Mouse (Mus musculus) hindbrain, embryonic 14.5 days (tissue): ENCODE measurements around the gene Snx17. TPM values are rescaled to one million over a fixed set of nuclear protein-coding genes. Genes with fewer than 3 reads are reported as not detected.

Experiments
- ATAC-seq: fragments of 200-750 bp; cut with Nextera tagmentation; 2 replicates; pipeline ENCODE4 v1.8.0; 2017; ENCODE audit warnings: moderate number of reproducible peaks, mild to moderate bottlenecking, moderate TSS enrichment, moderate library complexity; ENCODE audit not compliant: low FRiP score
- DNase-seq: peaks from one replicate; pipeline ENCODE4 v3.0.0-alpha.2; 2015; ENCODE audit warnings: low spot score
- H3K27ac ChIP-seq: fragments of 300-500 bp; sonication (generic); 2 replicates; pipeline ENCODE4 v1.5.1; 2014; ENCODE audit warnings: mild to moderate bottlenecking, moderate library complexity
- H3K27me3 ChIP-seq: fragments of 300-500 bp; sonication (generic); 2 replicates; pipeline ENCODE4 v1.6.1; 2014; ENCODE audit warnings: mild to moderate bottlenecking, low read length, mixed read lengths; ENCODE audit not compliant: control insufficient read depth, insufficient read depth
- H3K36me3 ChIP-seq: fragments of 300-500 bp; sonication (generic); replicated peaks from 2 replicates; pipeline ENCODE4 v1.6.1; 2014; ENCODE audit not compliant: control insufficient read depth, insufficient read depth
- H3K4me1 ChIP-seq: fragments of 300-500 bp; sonication (generic); replicated peaks from 2 replicates; pipeline ENCODE4 v1.6.1; 2014; ENCODE audit warnings: antibody characterized with exemption, low read length, mixed read lengths; ENCODE audit not compliant: control insufficient read depth, insufficient read depth
- H3K4me2 ChIP-seq: fragments of 300-500 bp; sonication (generic); replicated peaks from 2 replicates; pipeline ENCODE4 v1.6.1; 2014; ENCODE audit warnings: mild to moderate bottlenecking, moderate library complexity
- H3K4me3 ChIP-seq: fragments of 300-500 bp; sonication (generic); replicated peaks from 2 replicates; pipeline ENCODE4 v1.5.1; 2014; ENCODE audit warnings: mild to moderate bottlenecking, low read length
- H3K9ac ChIP-seq: fragments of 300-500 bp; sonication (generic); 2 replicates; pipeline ENCODE4 v1.6.1; 2014
- H3K9me3 ChIP-seq: fragments of 300-500 bp; sonication (generic); 2 replicates; pipeline ENCODE4 v1.6.1; 2016; ENCODE audit warnings: low read length; ENCODE audit not compliant: control insufficient read depth
- WGBS: fragments of 180-500 bp; shearing (Covaris S2); extraction: QIAGEN DNeasy Blood & Tissue Kit; methylation state at CpG from one replicate; pipeline ENCODE4 v1.1.7; 2014; 5-methylcytosine and 5-hydroxymethylcytosine counted together
- polyA plus RNA-seq: library from polyadenylated mRNA; unstranded; fragments of >200 nt; fragmentation: Nextera tagmentation; extraction: Ambion mirVana; gene quantifications from 2 replicates; pipeline ENCODE4 v1.2.1, GENCODE M21; 2014

The Snx17 gene
- polyA plus RNA-seq, 1 experiment from 2014 or later = 108 TPM

GRCm38 (mm10) chr5:31179766-31180630 lies 13.0 kb upstream of the Snx17 start, which contains the start of the genes Gm29609 and Gtf3c2:
Gm29609 (minus strand) TSS chr5:31179911.
Gtf3c2 (minus strand) TSS chr5:31180144.
- Histone ChIP-seq H3K27ac (peak within 1 kb of the TSS; percentile 90), H3K9me3 (no peaks in the 10 kb centered on the region), H3K4me2 (peak within 1 kb of the TSS; percentile 96), H3K36me3 (0 out of 2 replicates have a peak, but pooled peaks cover 7% of the 10 kb centered on the region), H3K4me1 (peaks cover 11% of the 10 kb centered on the region), H3K27me3 (no peaks in the 10 kb centered on the region), H3K4me3 (peak within 1 kb of the TSS; percentile 78), H3K9ac (peak within 1 kb of the TSS; percentile 66)
- ATAC-seq = peak; percentile 97
- under 1% methylated on average over 59 of the region's 59 CpGs for WGBS
- DNase-seq = peak; percentile 99

GRCm38 (mm10) chr5:31181183-31181770 lies 11.8 kb upstream of the Snx17 start:
- Histone ChIP-seq H3K27me3 (no peaks in the 10 kb centered on the region), H3K36me3 (0 out of 2 replicates have a peak, but pooled peaks cover 7% of the 10 kb centered on the region), H3K27ac (peak overlapping the region; percentile 90; the same call in 1 of the 2 replicates), H3K4me1 (peaks cover 11% of the 10 kb centered on the region), H3K9ac (no peak overlapping the region), H3K4me3 (0 out of 2 replicates have a peak overlapping the region, but pooled peaks have one; percentile 78), H3K4me2 (no peak overlapping the region; the same call in 1 of the 2 replicates), H3K9me3 (no peaks in the 10 kb centered on the region)
- no peak for ATAC-seq
- no peak for DNase-seq
- 94% methylated on average over 9 of the region's 9 CpGs for WGBS

- Histone ChIP-seq H3K9me3 (no peaks in the 10 kb centered on the region), H3K36me3 (peaks cover 20% of the 10 kb centered on the region), H3K4me3 (no peak overlapping the region), H3K4me2 (no peak overlapping the region), H3K9ac (no peak overlapping the region), H3K4me1 (peaks cover 10% of the 10 kb centered on the region), H3K27ac (no peak overlapping the region), H3K27me3 (no peaks in the 10 kb centered on the region)
- ATAC-seq (no peak), DNase-seq (no peak)
- WGBS = 62% methylated on average over 4 of the region's 4 CpGs
Observed at GRCm38 (mm10) chr5:31183678-31184077, 9.3 kb upstream of the Snx17 start.

DNA sequence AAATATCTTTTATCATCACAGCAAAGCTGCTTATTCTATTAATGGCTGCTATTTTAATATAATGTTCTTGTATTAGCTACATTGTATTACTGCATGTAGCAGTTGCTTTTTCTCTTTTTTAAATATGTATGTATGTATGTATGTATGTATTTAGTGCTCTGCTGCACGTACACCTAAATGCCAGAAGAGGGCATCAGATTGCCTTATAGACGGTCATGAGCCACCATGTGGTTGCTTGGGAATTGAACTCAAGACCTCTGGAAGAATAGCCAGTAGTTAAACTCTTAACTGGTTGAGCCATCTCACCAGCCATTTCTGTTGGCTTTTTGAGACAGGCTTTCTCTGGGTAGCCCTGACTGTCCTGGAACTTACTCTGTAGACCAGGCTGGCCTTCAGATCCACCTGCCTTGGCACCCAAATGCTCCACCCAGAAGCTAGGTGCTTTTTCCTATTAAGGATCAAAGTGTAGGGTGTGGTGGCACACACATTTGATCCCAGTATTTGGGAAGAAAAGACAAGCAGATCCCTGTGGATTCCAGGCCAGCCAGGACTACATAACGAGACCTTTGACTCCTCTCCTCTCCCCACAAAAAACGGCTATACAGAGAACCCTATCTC lies 4.7 kb upstream of the Snx17 start:
- no peak overlapping the region for H3K9ac ChIP-seq
- H3K4me2 ChIP-seq = no peak overlapping the region
- H3K4me3 ChIP-seq = no peak overlapping the region
- ATAC-seq = no peak
- H3K27me3 ChIP-seq = no peaks in the 10 kb centered on the region
- no peaks in the 10 kb centered on the region for H3K9me3 ChIP-seq
- peaks cover 11% of the 10 kb centered on the region for H3K4me1 ChIP-seq
- no peak overlapping the region for H3K27ac ChIP-seq
- peaks cover 45% of the 10 kb centered on the region for H3K36me3 ChIP-seq
- DNase-seq = no peak
- WGBS = 82% methylated on average over 4 of the region's 4 CpGs

- Histone ChIP-seq H3K9ac (no peak overlapping the region), H3K4me3 (no peak overlapping the region), H3K4me2 (no peak overlapping the region), H3K36me3 (peaks cover 54% of the 10 kb centered on the region), H3K27ac (no peak overlapping the region), H3K4me1 (peaks cover 20% of the 10 kb centered on the region), H3K27me3 (no peaks in the 10 kb centered on the region), H3K9me3 (no peaks in the 10 kb centered on the region)
- no peak for DNase-seq
- ATAC-seq = no peak
- WGBS = 92% methylated on average over 9 of the region's 9 CpGs
Observed at GRCm38 (mm10) chr5:31190201-31190600, 2.8 kb upstream of the Snx17 start.

DNA sequence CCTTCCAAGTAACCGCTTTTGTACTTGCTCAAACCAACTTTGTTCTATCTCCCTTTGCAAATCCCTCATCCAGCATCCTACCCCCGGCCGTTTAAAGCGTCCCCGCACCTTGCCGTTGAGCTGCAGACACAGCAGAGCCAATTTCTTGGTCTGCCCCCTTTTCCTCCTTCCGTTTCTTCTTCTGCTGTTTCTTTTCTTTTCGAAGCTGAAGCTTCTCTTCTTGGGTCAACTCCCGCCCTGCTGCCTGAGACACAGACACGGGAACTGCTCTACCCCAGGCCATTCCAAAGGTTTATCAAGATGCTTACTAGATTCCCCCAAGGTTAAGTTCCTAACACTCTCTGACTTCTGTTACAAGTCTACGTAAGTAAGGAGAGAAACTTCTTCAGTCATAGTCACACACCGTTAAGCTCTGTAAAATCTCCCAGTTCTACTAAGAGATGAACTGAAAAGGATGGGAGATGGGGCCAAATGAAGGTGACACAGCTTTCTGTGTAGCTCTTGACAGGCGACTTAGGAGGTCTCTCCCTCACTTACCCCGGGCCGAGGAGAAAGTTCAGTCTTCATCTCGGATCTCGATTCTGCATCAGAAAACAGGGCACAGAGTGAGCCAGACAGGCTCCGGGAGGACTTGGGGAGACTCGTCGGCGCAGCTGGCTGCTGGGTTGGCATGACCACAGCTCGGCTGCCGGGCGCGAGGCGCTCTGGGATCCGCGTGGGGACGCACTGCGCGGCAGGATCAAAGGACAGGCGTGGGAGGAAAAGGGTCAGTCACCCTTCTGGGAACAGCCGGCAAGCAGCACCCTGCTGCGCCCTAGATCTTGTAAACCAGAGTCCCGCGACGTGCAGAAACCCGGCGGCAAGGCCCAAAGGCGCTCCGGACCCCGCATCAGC lies 735 bp upstream of the Snx17 start:
- Histone ChIP-seq H3K4me2 (peak overlapping the region; percentile 78), H3K9ac (peak overlapping the region; percentile 81), H3K27ac (peak overlapping the region; percentile 76), H3K4me3 (peak overlapping the region; percentile 70), H3K4me1 (peaks cover 20% of the 10 kb centered on the region), H3K36me3 (peaks cover 69% of the 10 kb centered on the region), H3K27me3 (no peaks in the 10 kb centered on the region), H3K9me3 (no peaks in the 10 kb centered on the region)
- ATAC-seq (peak; percentile 59; the same call in 1 of the 2 replicates), DNase-seq (no peak)
- WGBS = 17% methylated on average over 42 of the region's 42 CpGs

GRCm38 (mm10) chr5:31193631-31194281 lies 729 bp downstream of the Snx17 start:
- H3K9me3 ChIP-seq = no peaks in the 10 kb centered on the region
- peak overlapping the region; percentile 70 for H3K4me3 ChIP-seq
- peaks cover 20% of the 10 kb centered on the region for H3K4me1 ChIP-seq
- H3K9ac ChIP-seq = peak overlapping the region; percentile 73
- peak overlapping the region; percentile 79 for H3K27ac ChIP-seq
- peak overlapping the region; percentile 81 for H3K4me2 ChIP-seq
- no peaks in the 10 kb centered on the region for H3K27me3 ChIP-seq
- peaks cover 69% of the 10 kb centered on the region for H3K36me3 ChIP-seq
- DNase-seq (no peak), ATAC-seq (no peak)
- 14% methylated on average over 25 of the region's 25 CpGs for WGBS
